Mouse (Mus musculus) mammary gland, adult 2 months (tissue): Measurements from ENCODE around the gene BC067074. TPM values are rescaled to one million over a fixed set of nuclear protein-coding genes. Genes with fewer than 3 reads are reported as not detected.

Source experiments
- polyA plus RNA-seq: library from polyadenylated mRNA; depleted of rRNA; stranded (reverse); fragments of >200 nt; gene quantifications from 2 replicates; pipeline ENCODE4 v1.2.3, GENCODE M21; 2012; ENCODE audit warnings: low replicate concordance; rRNA removed

Gene BC067074
- polyA plus RNA-seq: 3.2 and 5.2 TPM in 2 replicates

DNA sequence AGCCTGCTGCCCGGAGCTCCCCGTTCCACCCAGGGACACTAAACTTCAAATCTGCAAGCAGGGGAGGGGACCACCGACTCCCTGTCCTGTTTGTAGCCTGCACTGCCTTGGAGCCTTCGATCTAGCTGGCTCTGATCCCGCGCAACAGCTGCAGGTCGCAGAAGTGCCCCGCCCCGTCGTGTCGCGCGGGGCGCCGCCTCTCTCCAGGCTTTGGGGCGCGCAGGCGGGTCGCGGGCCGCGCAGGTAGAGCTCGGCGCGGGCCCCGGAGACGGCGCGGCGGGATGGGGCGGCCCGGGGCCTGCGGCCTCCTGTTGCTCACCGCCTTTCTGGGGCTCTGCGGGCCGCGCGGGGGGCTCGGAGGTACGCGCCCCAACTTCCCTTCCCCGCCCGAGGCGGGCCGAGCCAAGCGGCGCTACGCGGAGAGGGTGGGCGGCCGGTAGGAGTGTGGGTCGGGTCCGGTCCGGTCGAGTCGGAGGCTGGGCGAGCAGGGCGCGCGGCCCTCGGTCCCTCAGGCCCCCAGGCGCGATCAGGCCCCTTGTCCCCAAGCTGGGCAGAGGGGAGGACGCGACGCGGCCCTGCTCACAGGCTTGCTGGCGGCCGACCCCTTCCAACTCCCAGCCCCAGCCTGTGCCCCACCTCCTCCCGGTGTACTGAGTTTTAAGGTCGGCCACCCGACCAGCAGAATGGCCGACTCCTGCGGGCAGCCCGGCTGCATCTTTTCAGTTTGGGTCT, at the start of gene BC067074:
Gene BC067074, plus strand, starts transcription at position 185 of the 732 bp plus-strand sequence.

Other genes starting within 250 kb of the BC067074 start
- gene Gpx8, start 246.7 kb upstream of the BC067074 start, polyA plus RNA-seq: 6.2 and 16.7 TPM in 2 replicates
- 1.3 and 3.1 TPM in 2 replicates for gene Gzma, start 192.2 kb upstream of the BC067074 start, polyA plus RNA-seq
- 0.69 and 1.5 TPM in 2 replicates for gene Esm1, start 83.5 kb upstream of the BC067074 start, polyA plus RNA-seq
- not detected in 2 replicates for gene Gzmk, start 67.3 kb upstream of the BC067074 start, polyA plus RNA-seq